Mouse (Mus musculus) C2C12 (cell line): ENCODE data around the gene Zfhx3. TPM values are rescaled to one million over a fixed set of nuclear protein-coding genes. Genes with fewer than 3 reads are reported as not detected.

Experiments
- H3K27me3 ChIP-seq: one replicate; pipeline ENCODE4 v1.6.1; 2011; ENCODE audit not compliant: control insufficient read depth, insufficient read depth, insufficient read length
- H3K36me3 ChIP-seq: one replicate; pipeline ENCODE4 v1.6.1; 2011; ENCODE audit not compliant: control insufficient read depth, insufficient read depth
- H3K4me3 ChIP-seq: one replicate; pipeline ENCODE4 v1.5.1; 2011; ENCODE audit warnings: mild to moderate bottlenecking, control low read depth; ENCODE audit not compliant: poor library complexity, insufficient read depth, severe bottlenecking
- H3K79me2 ChIP-seq: one replicate; pipeline ENCODE4 v1.6.1; 2011; ENCODE audit not compliant: control insufficient read depth, insufficient read depth
- H3K79me3 ChIP-seq: one replicate; pipeline ENCODE4 v1.6.1; 2011; ENCODE audit warnings: low read depth, control low read depth
- H3ac ChIP-seq: one replicate; pipeline ENCODE3; 2011; ENCODE audit warnings: low read depth; ENCODE audit not compliant: control insufficient read depth, insufficient read length
- CEBPB ChIP-seq: IDR thresholded peaks from one replicate; pipeline ENCODE4 v1.6.1; 2011; ENCODE audit warnings: low read depth, mild to moderate bottlenecking, control low read depth, moderate library complexity
- CTCF ChIP-seq: IDR thresholded peaks from one replicate; pipeline ENCODE4 v1.5.1; 2011; ENCODE audit not compliant: control insufficient read depth, insufficient read depth, insufficient read length
- FOSL1 ChIP-seq: IDR thresholded peaks from one replicate; pipeline ENCODE4 v1.8.0; 2011; ENCODE audit warnings: mild to moderate bottlenecking, low read length; ENCODE audit not compliant: poor library complexity, insufficient read depth, severe bottlenecking
- MAX ChIP-seq: IDR thresholded peaks from one replicate; pipeline ENCODE4 v1.6.1; 2011; ENCODE audit warnings: mild to moderate bottlenecking, control low read depth
- MYOD1 ChIP-seq: IDR thresholded peaks from one replicate; pipeline ENCODE4 v1.6.1; 2011; ENCODE audit warnings: low read depth; ENCODE audit not compliant: control insufficient read depth, insufficient read length
- MYOG ChIP-seq: IDR thresholded peaks from one replicate; pipeline ENCODE4 v1.6.1; 2011; ENCODE audit not compliant: control insufficient read depth, insufficient read length; ENCODE audit errors: extremely low read depth
- USF1 ChIP-seq: IDR thresholded peaks from one replicate; pipeline ENCODE4 v1.6.1; 2011; ENCODE audit warnings: low read depth, mild to moderate bottlenecking, control low read depth, moderate library complexity
- polyA plus RNA-seq: library from polyadenylated mRNA; unstranded; fragments of >200 nt; fragmentation: generic; extraction: Trizol; gene quantifications from one replicate; pipeline ENCODE4 v1.2.1, GENCODE M21; 2012; ENCODE audit warnings: missing spikeins

Gene Zfhx3
- polyA plus RNA-seq, 1 experiment: 4.3 TPM

DNA sequence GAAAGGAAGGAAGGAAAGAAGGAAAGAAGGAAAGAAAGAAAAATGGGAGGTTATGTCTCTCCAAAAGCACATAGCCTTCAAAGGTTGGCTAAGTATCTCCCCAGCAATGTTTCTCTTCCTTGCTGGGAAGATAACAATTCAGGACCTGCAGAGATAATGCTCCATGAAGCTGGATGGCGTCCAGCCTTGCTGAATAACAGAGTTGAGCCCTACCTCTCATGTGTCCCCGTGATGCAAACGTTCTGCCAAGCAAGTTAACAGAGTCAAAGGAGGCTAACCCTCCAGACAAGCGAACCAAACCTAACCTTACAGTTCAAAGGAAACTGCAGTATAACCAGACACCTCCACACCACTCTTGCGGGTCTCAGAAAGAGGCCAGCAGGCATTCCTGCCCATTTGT is 681.2 kb downstream of the Zfhx3 start:
- H3K79me3 ChIP-seq: no peaks in the 10 kb centered on the region
- H3K36me3 ChIP-seq: no peaks in the 10 kb centered on the region

DNA sequence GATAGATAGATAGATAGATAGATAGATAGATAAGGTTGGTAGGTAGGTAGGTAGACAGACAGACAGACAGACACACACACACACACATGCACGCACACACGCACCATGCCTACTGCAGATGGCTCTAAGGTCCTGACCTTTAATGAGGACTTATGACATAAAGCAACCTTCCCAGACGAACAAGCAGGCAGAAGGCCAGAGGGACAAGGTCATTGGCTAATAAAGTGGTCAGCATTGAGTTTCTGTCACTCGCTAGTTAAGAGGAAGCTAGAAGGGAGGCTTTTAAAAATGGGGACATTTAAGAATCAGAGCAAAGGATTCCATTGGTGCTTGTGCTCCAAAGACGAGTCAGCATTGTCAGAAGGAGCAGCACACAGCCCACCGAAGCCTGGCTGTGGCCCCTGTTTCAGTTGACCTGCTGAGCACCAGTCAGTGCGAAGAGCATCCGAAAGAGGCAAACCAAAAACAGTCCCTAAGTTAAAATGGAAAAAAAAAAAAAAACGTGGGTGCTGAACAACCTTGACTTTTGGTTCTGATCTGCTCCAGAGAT is 683.2 kb downstream of the Zfhx3 start:
- Histone ChIP-seq H3K79me2 (no peaks in the 10 kb centered on the region), H3K79me3 (no peaks in the 10 kb centered on the region), H3K4me3 (no peak overlapping the region), H3K36me3 (no peaks in the 10 kb centered on the region), H3K27me3 (no peaks in the 10 kb centered on the region), H3ac (no peak overlapping the region)
- TF ChIP-seq MAX (no peak), FOSL1 (no peak), MYOG (no peak), USF1 (no peak), CEBPB (no peak), CTCF (no peak), MYOD1 (no peak)

More for the DNA sequence above, 681.2 kb downstream of the Zfhx3 start:
- Histone ChIP-seq H3ac (no peak overlapping the region), H3K4me3 (no peak overlapping the region), H3K79me2 (no peaks in the 10 kb centered on the region), H3K27me3 (no peaks in the 10 kb centered on the region)
- TF ChIP-seq USF1 (no peak), FOSL1 (no peak), CEBPB (no peak), MAX (no peak), MYOG (no peak), MYOD1 (no peak), CTCF (no peak)

- Histone ChIP-seq H3K79me3 (no peaks in the 10 kb centered on the region), H3K27me3 (no peaks in the 10 kb centered on the region), H3K4me3 (no peak overlapping the region), H3K36me3 (no peaks in the 10 kb centered on the region), H3K79me2 (no peaks in the 10 kb centered on the region), H3ac (no peak overlapping the region)
- TF ChIP-seq FOSL1: no peak
- no peak for TF ChIP-seq MYOD1
- no peak for TF ChIP-seq CEBPB
- TF ChIP-seq CTCF: no peak
- no peak for TF ChIP-seq MYOG
- no peak for TF ChIP-seq USF1
- no peak for TF ChIP-seq MAX
Measured at GRCm38 (mm10) chr8:108631069-108631468, 688.6 kb downstream of the Zfhx3 start.

GRCm38 (mm10) chr8:108634282-108634681 is 691.8 kb downstream of the Zfhx3 start:
- H3K79me2 ChIP-seq: no peaks in the 10 kb centered on the region
- H3K36me3 ChIP-seq: no peaks in the 10 kb centered on the region
- no peak overlapping the region for H3K4me3 ChIP-seq
- H3K79me3 ChIP-seq: no peaks in the 10 kb centered on the region
- H3K27me3 ChIP-seq: no peaks in the 10 kb centered on the region
- no peak for TF ChIP-seq CTCF
- TF ChIP-seq MYOG: no peak
- no peak overlapping the region for H3ac ChIP-seq

GRCm38 (mm10) chr8:108637887-108638286 is 695.4 kb downstream of the Zfhx3 start:
- Histone ChIP-seq H3K79me3 (no peaks in the 10 kb centered on the region), H3ac (no peak overlapping the region), H3K79me2 (no peaks in the 10 kb centered on the region), H3K4me3 (no peak overlapping the region), H3K27me3 (no peaks in the 10 kb centered on the region), H3K36me3 (no peaks in the 10 kb centered on the region)
- TF ChIP-seq MAX (no peak), FOSL1 (no peak), CTCF (no peak), USF1 (no peak), CEBPB (no peak), MYOD1 (no peak), MYOG (no peak)

DNA sequence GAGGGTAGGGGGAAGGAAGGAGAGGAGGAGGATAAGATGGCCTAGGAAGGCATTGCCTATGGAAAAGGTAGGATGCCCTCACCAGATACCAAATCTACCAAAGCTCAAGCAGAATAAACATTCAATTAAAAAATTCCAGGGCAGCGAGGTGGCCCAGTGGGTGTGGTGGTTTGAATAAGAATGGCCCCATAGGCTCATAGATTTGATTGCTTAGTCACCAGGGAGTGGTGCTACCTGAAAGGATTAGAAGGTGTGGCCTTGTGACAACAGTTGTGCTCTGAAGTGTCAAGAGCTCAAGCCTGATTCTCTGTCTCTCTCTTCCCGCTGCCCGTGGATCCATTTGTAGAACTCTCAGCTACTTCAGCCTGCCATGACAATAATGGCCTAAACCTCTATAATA is 703.2 kb downstream of the Zfhx3 start:
- H3ac ChIP-seq: no peak overlapping the region
- H3K36me3 ChIP-seq: no peaks in the 10 kb centered on the region
- H3K79me3 ChIP-seq: no peaks in the 10 kb centered on the region
- H3K79me2 ChIP-seq: no peaks in the 10 kb centered on the region
- TF ChIP-seq CTCF (no peak), FOSL1 (no peak), MAX (no peak), MYOD1 (no peak), CEBPB (no peak), MYOG (no peak), USF1 (no peak)
- no peaks in the 10 kb centered on the region for H3K27me3 ChIP-seq
- no peak overlapping the region for H3K4me3 ChIP-seq
